ENCODE assay signal across 27 mouse cellular contexts in the genomic region with DNA sequence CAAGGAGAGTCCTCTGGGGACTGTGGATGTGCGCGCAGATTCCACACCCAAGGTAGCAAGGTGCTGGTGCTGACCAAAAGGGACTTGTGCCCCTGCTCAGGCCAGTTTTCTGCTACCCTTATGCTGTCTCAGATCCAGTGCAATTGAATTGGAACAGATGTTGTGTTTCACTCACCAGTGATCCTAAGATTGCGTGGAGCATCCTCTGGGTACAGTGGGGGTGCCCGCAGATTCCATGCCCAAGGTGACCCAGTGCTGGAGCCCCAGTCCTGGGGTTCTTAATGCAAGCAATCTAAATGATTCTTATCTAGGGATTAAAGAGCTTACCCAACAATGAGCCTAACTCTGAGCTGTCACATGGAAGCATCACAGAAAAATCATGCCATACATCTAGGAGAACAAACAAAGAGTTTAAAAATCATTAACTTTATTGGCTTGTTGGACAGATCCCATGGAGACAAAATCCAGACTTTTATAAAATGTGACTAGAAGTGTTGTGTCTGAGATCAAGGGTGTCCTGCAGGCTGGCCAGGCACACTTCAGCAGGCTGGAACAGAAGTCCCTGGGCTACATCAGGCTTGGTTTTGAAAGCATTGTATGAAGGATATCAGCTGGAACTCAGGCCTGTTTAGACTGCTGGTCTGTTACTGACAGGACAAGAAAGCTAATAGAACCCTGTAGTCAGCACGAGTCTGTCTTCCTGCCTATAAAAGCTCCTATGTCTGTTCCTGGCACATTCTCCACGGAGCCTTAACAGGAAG.
DNase-seq lines count a peak whose midpoint lies in the region; ATAC-seq and TF ChIP-seq lines count a peak whose summit lies in the region.
"Had no signal": no experiment of that assay in that cellular context is flagged by ENCODE, and none has a peak within 500 bp of the region (broad histone marks: within the 10 kb centered on the region; RNA-seq: fewer than 3 reads in every experiment).

No protein-coding gene starts in this region.

- TF ChIP-seq CTCF in kidney, postnatal 0 days (IDR thresholded peaks at IDR 0.05; ENCODE audit: low read depth), result no peak

- ATAC-seq in kidney, postnatal 0 days (replicated peaks; ENCODE audit: low FRiP score, low read depth), result no peak
- peak; percentile 95 for ATAC-seq in lung, embryonic 15.5 days (ENCODE audit: borderline replicate concordance, extremely low read depth, low FRiP score, low TSS enrichment)
- ATAC-seq in stomach, embryonic 16.5 days (ENCODE audit: insufficient read depth, low FRiP score), result peak; percentile 33; the same call in 1 of the 2 replicates
- ATAC-seq: CD4-positive, CD25-positive, alpha-beta regulatory T cell, adult 4 months; forebrain, embryonic 13.5 days had no signal

- no peak overlapping the region for H3K27ac ChIP-seq in kidney, postnatal 0 days
- peak overlapping the region; percentile 30 for H3K27ac ChIP-seq in lung, embryonic 15.5 days
- no peak overlapping the region for H3K27ac ChIP-seq in stomach, embryonic 16.5 days (ENCODE audit: low read length)
- H3K27ac ChIP-seq: embryonic facial prominence, embryonic 10.5 days; embryonic facial prominence, embryonic 15.5 days; forebrain, embryonic 13.5 days; heart, embryonic 10.5 days; heart, embryonic 15.5 days; hindbrain, embryonic 13.5 days; left cerebral cortex, adult 2 months; limb, embryonic 12.5 days had no signal

- no peaks in the 10 kb centered on the region for H3K4me1 ChIP-seq in kidney, postnatal 0 days (replicated peaks; ENCODE audit: insufficient read depth, low read length)
- no peaks in the 10 kb centered on the region for H3K4me1 ChIP-seq in lung, embryonic 15.5 days
- H3K4me1 ChIP-seq in stomach, embryonic 16.5 days (ENCODE audit: control insufficient read depth, insufficient read depth, low read length), result no peaks in the 10 kb centered on the region
- H3K4me1 ChIP-seq: embryonic facial prominence, embryonic 10.5 days; embryonic facial prominence, embryonic 15.5 days; forebrain, embryonic 13.5 days; heart, embryonic 10.5 days; heart, embryonic 15.5 days; hindbrain, embryonic 13.5 days; limb, embryonic 12.5 days had no signal

- H3K4me3 ChIP-seq in kidney, postnatal 0 days (replicated peaks; ENCODE audit: low read depth, low read length), result no peak overlapping the region
- no peak overlapping the region for H3K4me3 ChIP-seq in lung, embryonic 15.5 days
- no peak overlapping the region for H3K4me3 ChIP-seq in stomach, embryonic 16.5 days (replicated peaks; ENCODE audit: low read length)
- H3K4me3 ChIP-seq: embryonic facial prominence, embryonic 10.5 days; embryonic facial prominence, embryonic 15.5 days; forebrain, embryonic 13.5 days; heart, embryonic 10.5 days; heart, embryonic 15.5 days; hindbrain, embryonic 13.5 days; left cerebral cortex, adult 2 months; limb, embryonic 12.5 days had no signal

- H3K27me3 ChIP-seq in kidney, postnatal 0 days (ENCODE audit: insufficient read depth, low read length), result no peaks in the 10 kb centered on the region
- H3K27me3 ChIP-seq in lung, embryonic 15.5 days, result no peaks in the 10 kb centered on the region
- no peaks in the 10 kb centered on the region for H3K27me3 ChIP-seq in stomach, embryonic 16.5 days (ENCODE audit: control insufficient read depth, insufficient read depth, low read length)
- H3K27me3 ChIP-seq: embryonic facial prominence, embryonic 15.5 days; forebrain, embryonic 13.5 days; heart, embryonic 15.5 days; hindbrain, embryonic 13.5 days; limb, embryonic 12.5 days had no signal

- no peak overlapping the region for H3K4me2 ChIP-seq in kidney, postnatal 0 days (ENCODE audit: low read length)
- no peak overlapping the region for H3K4me2 ChIP-seq in lung, embryonic 15.5 days
- no peak overlapping the region for H3K4me2 ChIP-seq in stomach, embryonic 16.5 days (ENCODE audit: low read depth, low read length)
- H3K4me2 ChIP-seq: embryonic facial prominence, embryonic 15.5 days; forebrain, embryonic 13.5 days; heart, embryonic 15.5 days; hindbrain, embryonic 13.5 days; limb, embryonic 12.5 days had no signal

- peak; percentile 19 for DNase-seq in kidney, postnatal 0 days (ENCODE audit: low spot score)
- DNase-seq in kidney, adult 9 months, result no peak
- DNase-seq in lung, postnatal 10 days, result peak; percentile 45
- DNase-seq in adrenal gland, adult (ENCODE audit: inconsistent age in 2 of 2, low spot score in 1 of 2), result no peak
- DNase-seq in adrenal gland, postnatal 25 days, result no peak
- DNase-seq: adrenal gland, adult 2 months; cerebellum, adult 2 months; cerebellum, postnatal 14 days; gastrocnemius, postnatal 14 days; heart, postnatal 36 days; kidney, adult 18-20 months; kidney, postnatal 14 days; midbrain, embryonic 14.5 days; right cerebral cortex, postnatal 14 days; thymus, adult 2 months; thymus, postnatal 36 days had no signal

- H3K36me3 ChIP-seq in kidney, postnatal 0 days (ENCODE audit: insufficient read depth, low read length), result no peaks in the 10 kb centered on the region
- H3K36me3 ChIP-seq in lung, embryonic 15.5 days, result no peaks in the 10 kb centered on the region
- no peaks in the 10 kb centered on the region for H3K36me3 ChIP-seq in stomach, embryonic 16.5 days (ENCODE audit: control insufficient read depth, insufficient read depth, low read length)
- H3K36me3 ChIP-seq: embryonic facial prominence, embryonic 10.5 days; embryonic facial prominence, embryonic 15.5 days; heart, embryonic 10.5 days; heart, embryonic 15.5 days; hindbrain, embryonic 13.5 days; limb, embryonic 12.5 days had no signal

- WGBS in kidney, postnatal 0 days, result 60% methylated on average over 6 of the region's 6 CpGs
- 62% methylated on average over 6 of the region's 6 CpGs for WGBS in lung, embryonic 15.5 days
- WGBS in stomach, embryonic 16.5 days, result 58% methylated on average over 6 of the region's 6 CpGs

- no peaks in the 10 kb centered on the region for H3K9me3 ChIP-seq in kidney, postnatal 0 days (replicated peaks; ENCODE audit: low read length)
- no peaks in the 10 kb centered on the region for H3K9me3 ChIP-seq in lung, embryonic 15.5 days
- no peaks in the 10 kb centered on the region for H3K9me3 ChIP-seq in stomach, embryonic 16.5 days (replicated peaks; ENCODE audit: control insufficient read depth, low read length)
- H3K9me3 ChIP-seq: embryonic facial prominence, embryonic 10.5 days; embryonic facial prominence, embryonic 15.5 days; forebrain, embryonic 13.5 days; heart, embryonic 10.5 days; heart, embryonic 15.5 days; hindbrain, embryonic 13.5 days; limb, embryonic 12.5 days had no signal

- H3K9ac ChIP-seq in kidney, postnatal 0 days (ENCODE audit: low read depth, low read length), result no peak overlapping the region
- H3K9ac ChIP-seq in lung, embryonic 15.5 days, result no peak overlapping the region
- H3K9ac ChIP-seq in stomach, embryonic 16.5 days (ENCODE audit: low read length), result no peak overlapping the region
- H3K9ac ChIP-seq: embryonic facial prominence, embryonic 15.5 days; forebrain, embryonic 13.5 days; heart, embryonic 15.5 days; hindbrain, embryonic 13.5 days; limb, embryonic 12.5 days had no signal

Comparison
In these comparisons a context has a peak if more than half of its experiments do, and no peak if none do; other contexts are left out.
1. DNase-seq: peak in kidney, postnatal 0 days (single experiment) and lung, postnatal 10 days (single experiment); none in kidney, adult 9 months (single experiment), adrenal gland, adult (0 of 2) and adrenal gland, postnatal 25 days (single experiment).